Mouse (Mus musculus): ENCODE data around the gene Zfp148. TPM values are rescaled to one million over a fixed set of nuclear protein-coding genes. Genes with fewer than 3 reads are reported as not detected.

The Zfp148 gene
- polyA plus RNA-seq, 1 experiment from 2014 or later = 60.9 TPM

DNA sequence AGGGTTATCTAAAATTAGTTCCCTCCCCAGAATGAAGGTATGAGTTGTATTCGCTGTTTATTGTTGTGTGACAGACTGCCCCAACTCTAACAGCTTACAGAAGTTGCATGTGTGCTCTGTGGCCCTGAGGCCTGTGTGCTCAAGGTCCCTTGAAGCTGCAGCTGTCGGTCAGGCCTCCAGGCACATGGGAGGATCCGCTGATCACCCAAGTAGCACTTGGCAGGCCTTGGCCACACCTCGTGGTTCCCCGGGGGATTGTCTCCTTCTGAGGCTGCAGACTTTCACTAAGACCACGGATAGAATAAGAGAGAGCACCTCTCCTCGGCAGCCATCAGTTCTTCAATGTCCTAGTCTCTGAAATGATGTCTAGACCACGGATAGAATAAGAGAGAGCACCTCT, 155.8 kb downstream of the Zfp148 start:
- H3K9me3 ChIP-seq = no peaks in the 10 kb centered on the region
- no peaks in the 10 kb centered on the region for H3K36me3 ChIP-seq
- H3K4me1 ChIP-seq (replicated peaks) = no peaks in the 10 kb centered on the region; the same call in 1 of the 2 replicates
- H3K4me2 ChIP-seq = no peak overlapping the region
- H3K9ac ChIP-seq (replicated peaks) = no peak overlapping the region
- H3K27me3 ChIP-seq = no peaks in the 10 kb centered on the region
- 80% methylated on average over 8 of the region's 8 CpGs for WGBS
- no peak overlapping the region for H3K27ac ChIP-seq
- no peak overlapping the region for H3K4me3 ChIP-seq (replicated peaks)
- no peak for ATAC-seq (ENCODE audit: insufficient number of reproducible peaks, insufficient read depth, low FRiP score, low TSS enrichment, low read depth)

DNA sequence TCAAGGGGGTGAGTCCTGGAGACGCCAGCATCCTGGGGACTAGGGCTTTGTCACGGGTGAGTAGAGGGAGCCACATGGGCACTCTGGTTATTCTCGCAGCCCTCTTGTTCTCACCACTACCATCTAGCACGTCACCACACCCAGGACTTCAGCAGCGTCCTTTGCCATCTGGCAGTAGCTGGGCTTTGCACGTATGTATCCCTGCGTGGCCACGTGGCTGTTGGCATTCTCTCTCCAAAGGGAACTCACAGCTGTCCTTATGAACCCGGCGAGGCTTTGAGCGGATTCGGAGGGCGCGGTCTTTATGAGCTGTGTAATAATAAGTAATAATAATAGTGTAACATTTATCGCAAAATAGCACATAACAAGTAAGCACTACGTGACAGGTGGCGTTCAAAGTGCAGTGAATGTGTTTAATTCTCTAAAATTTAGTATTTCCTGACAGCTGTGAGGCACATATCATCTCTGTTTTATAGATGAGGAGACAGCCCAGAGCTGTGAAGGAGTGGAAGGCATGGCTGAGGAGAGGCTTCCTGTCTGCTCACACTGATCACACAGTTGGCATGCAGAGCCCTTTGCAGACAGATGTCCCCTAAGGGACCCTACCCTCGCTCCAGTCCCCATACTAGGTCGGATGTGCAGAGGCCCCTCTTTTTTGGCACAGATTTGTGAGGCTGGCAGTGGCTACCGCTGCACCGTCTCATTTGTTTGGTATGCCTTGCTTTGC, 157.0 kb downstream of the Zfp148 start:
- 80% methylated on average over 21 of the region's 21 CpGs for WGBS
- no peak overlapping the region for H3K9ac ChIP-seq (replicated peaks)
- no peaks in the 10 kb centered on the region for H3K27me3 ChIP-seq
- H3K9me3 ChIP-seq = no peaks in the 10 kb centered on the region
- H3K4me1 ChIP-seq (replicated peaks) = no peaks in the 10 kb centered on the region; the same call in 1 of the 2 replicates
- no peak overlapping the region for H3K27ac ChIP-seq
- H3K4me2 ChIP-seq = no peak overlapping the region
- no peak overlapping the region for H3K4me3 ChIP-seq (replicated peaks)
- no peaks in the 10 kb centered on the region for H3K36me3 ChIP-seq
- no peak for ATAC-seq (ENCODE audit: insufficient number of reproducible peaks, insufficient read depth, low FRiP score, low TSS enrichment, low read depth)

- Histone ChIP-seq H3K4me2 (no peak overlapping the region), H3K9me3 (no peaks in the 10 kb centered on the region), H3K9ac (replicated peaks) (no peak overlapping the region), H3K27me3 (no peaks in the 10 kb centered on the region), H3K4me3 (replicated peaks) (no peak overlapping the region), H3K36me3 (no peaks in the 10 kb centered on the region), H3K4me1 (replicated peaks) (no peaks in the 10 kb centered on the region), H3K27ac (no peak overlapping the region)
- 93% methylated on average over 2 of the region's 2 CpGs for WGBS
- ATAC-seq (ENCODE audit: insufficient number of reproducible peaks, insufficient read depth, low FRiP score, low TSS enrichment, low read depth) = no peak
These were observed 163.7 kb downstream of the Zfp148 start for GRCm38 (mm10) chr16:33544346-33544745.

GRCm38 (mm10) chr16:33545530-33545929, 164.9 kb downstream of the Zfp148 start:
- H3K4me2 ChIP-seq = no peak overlapping the region

DNA sequence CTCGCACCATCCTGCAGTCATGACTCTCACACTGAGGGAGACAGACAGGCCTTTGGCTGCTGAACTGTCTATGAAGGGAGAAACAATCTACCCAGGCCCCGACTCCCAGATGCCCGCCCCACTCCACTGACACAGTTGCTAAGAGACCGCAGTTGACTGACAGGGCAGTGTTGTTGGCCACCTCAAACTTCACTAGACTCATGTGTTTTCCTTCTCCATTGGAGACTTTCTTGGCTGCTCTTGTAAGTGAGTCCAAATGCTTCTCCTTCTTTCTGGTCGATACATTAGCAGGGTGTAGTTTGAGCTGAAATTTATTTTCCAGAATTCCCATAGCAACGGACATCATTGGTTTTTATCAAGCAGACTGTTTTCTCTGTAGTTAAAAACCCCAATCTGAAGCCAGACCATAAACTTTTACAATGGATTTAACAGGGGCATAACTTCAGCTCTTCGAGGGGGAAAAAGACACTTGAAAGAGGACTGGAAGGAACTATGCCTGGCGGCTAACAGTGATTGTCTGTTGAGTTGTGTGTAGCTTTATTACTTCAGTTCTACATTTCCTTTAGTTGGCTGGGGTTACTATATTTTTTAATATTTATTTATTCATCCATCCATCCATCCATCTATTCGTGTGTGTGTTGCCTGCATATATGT, 173.2 kb downstream of the Zfp148 start:
- peak; percentile 60; the same call in 1 of the 2 replicates for ATAC-seq (ENCODE audit: insufficient number of reproducible peaks, insufficient read depth, low FRiP score, low TSS enrichment, low read depth)
- peaks cover 30% of the 10 kb centered on the region for H3K4me1 ChIP-seq (replicated peaks)

More at GRCm38 (mm10) chr16:33545530-33545929, 164.9 kb downstream of the Zfp148 start:
- Histone ChIP-seq H3K36me3 (no peaks in the 10 kb centered on the region), H3K9me3 (no peaks in the 10 kb centered on the region), H3K9ac (replicated peaks) (no peak overlapping the region), H3K4me3 (replicated peaks) (no peak overlapping the region), H3K4me1 (replicated peaks) (no peaks in the 10 kb centered on the region), H3K27me3 (no peaks in the 10 kb centered on the region), H3K27ac (no peak overlapping the region)
- WGBS = 78% methylated on average over 4 of the region's 4 CpGs
- ATAC-seq (ENCODE audit: insufficient number of reproducible peaks, insufficient read depth, low FRiP score, low TSS enrichment, low read depth) = no peak

More for the DNA sequence above, 173.2 kb downstream of the Zfp148 start:
- no peak overlapping the region for H3K9ac ChIP-seq (replicated peaks)
- peak overlapping the region; percentile 68; the same call in 1 of the 2 replicates for H3K27ac ChIP-seq
- H3K4me3 ChIP-seq (replicated peaks) = no peak overlapping the region
- no peaks in the 10 kb centered on the region for H3K27me3 ChIP-seq
- no peak overlapping the region for H3K4me2 ChIP-seq
- no peaks in the 10 kb centered on the region for H3K36me3 ChIP-seq
- H3K9me3 ChIP-seq = no peaks in the 10 kb centered on the region
- WGBS = 34% methylated on average over 9 of the region's 9 CpGs

Other genes starting within 250 kb of the Zfp148 start
- 27.6 and 28.4 TPM in 2 replicates for gene Osbpl11, start 195.8 kb upstream of the Zfp148 start, polyA plus RNA-seq (2016; fragmentation: Nextera tagmentation; extraction: Ambion mirVana)
- gene Snx4, start 129.4 kb upstream of the Zfp148 start, polyA plus RNA-seq (2016; fragmentation: Nextera tagmentation; extraction: Ambion mirVana) = 71.4 and 80.7 TPM in 2 replicates
- 0.45 and 0.51 TPM in 2 replicates for gene Slc12a8, start 136.5 kb downstream of the Zfp148 start, polyA plus RNA-seq (2016; fragmentation: Nextera tagmentation; extraction: Ambion mirVana)

Measured in limb, embryonic 12.5 days (tissue).